Mouse (Mus musculus): ENCODE results near the gene Hist1h4h. TPM values are rescaled to one million over a fixed set of nuclear protein-coding genes. Genes with fewer than 3 reads are reported as not detected.

Hist1h4h gene
- polyA plus RNA-seq (2015; fragmentation: Illumina TruSeq; extraction: RNeasy Lipid Tissue Mini Kit (QIAGEN cat#74804); ENCODE audit: insufficient read depth, low read depth, low replicate concordance) = 9.1 TPM

GRCm38 (mm10) chr13:23530901-23531875, at the start of gene Hist1h4h:
Gene Hist1h4h (plus strand): TSS chr13:23531050.

DNA sequence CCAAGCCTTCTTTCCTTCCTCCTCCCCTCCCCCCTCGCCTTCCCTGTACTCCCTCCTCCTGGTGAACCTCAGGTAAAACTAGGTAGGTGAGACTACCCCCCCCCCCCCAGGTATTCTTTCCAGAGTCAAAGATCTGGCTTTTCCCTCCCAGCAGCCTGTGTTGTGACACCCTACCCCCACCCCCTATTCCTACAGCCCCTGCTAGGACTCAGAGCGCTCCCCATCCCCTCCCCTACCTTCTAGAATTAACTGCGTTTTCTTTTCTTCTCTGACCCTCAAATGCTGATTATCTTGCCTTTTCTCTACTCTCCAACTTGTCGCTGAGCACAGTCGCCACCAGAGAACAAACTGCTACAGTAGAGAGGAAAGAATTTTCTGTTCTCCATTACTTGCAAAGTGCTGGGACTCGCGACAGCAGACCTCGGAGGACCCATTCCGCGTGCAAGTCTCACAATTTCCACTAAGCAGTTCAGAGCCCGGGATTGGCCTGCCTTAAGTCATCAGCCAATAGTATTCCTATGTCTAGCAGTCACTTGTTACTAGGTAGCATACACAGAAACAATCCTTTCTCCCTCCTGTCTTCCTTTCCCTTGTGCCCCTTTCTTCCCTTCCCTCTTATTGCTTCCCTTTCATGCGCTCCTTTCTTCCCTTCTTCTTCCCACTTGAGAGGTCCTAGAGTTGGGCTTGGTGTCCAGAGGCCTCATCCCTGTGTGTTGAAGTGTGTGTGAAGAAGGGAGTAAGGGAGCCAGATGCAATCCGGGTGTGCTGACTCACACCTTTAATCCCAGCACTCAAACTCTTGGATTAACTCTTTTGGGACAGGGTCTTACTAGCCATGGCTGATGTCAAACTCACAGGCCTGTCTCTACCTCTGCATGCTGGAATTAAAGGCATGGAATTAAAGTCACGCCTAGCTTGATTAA, 42.2 kb upstream of the Hist1h4h start, which contains the start of gene Btn2a2:
Btn2a2 (minus strand) TSS at position 458 of the 923 bp plus-strand sequence.

GRCm38 (mm10) chr13:23533560-23534367, 2.9 kb downstream of the Hist1h4h start, which contains the start of gene Hist1h2af:
Gene Hist1h2af (plus strand): TSS chr13:23533906.

DNA sequence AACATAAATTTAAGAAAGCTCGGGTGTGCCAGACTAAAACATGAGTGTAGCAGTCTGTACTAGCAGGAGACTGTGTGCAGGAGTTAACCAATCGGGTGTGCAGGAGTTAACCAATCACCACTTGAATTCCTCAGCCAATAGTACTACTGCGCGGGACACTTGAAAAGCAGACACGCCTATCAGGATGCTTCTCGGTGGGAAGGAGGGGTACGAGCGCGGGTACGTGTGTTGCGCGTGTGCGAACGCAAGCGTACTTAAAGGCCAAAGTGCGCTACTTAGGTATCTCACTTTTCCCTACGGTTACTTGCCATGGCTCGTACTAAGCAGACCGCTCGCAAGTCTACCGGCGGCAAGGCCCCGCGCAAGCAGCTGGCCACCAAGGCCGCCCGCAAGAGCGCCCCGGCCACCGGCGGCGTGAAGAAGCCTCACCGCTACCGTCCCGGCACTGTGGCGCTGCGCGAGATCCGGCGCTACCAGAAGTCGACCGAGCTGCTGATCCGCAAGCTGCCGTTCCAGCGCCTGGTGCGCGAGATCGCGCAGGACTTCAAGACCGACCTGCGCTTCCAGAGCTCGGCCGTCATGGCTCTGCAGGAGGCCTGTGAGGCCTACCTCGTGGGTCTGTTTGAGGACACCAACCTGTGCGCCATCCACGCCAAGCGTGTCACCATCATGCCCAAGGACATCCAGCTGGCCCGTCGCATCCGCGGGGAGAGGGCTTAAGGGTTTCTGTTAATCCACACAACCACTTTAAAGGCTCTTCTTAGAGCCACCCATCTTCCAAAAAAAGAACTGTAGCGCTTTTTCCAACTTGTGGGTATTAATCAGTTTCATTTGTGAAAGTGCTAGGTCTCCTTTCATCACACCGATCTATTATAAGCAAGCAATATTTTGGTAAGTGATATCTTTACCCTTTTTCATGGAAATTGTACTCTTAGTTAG, 4.6 kb downstream of the Hist1h4h start, which contains the start of gene Hist1h3g:
Hist1h3g (plus strand) TSS at position 286 of the 939 bp plus-strand sequence.

GRCm38 (mm10) chr13:23542999-23543607, 12.3 kb downstream of the Hist1h4h start, which contains the start of gene Hist1h2bh:
Gene Hist1h2bh (minus strand): TSS chr13:23543392.

GRCm38 (mm10) chr13:23543965-23544786, 13.3 kb downstream of the Hist1h4h start, which contains the start of gene Hist1h3f:
Gene Hist1h3f (plus strand): TSS chr13:23544052.

DNA sequence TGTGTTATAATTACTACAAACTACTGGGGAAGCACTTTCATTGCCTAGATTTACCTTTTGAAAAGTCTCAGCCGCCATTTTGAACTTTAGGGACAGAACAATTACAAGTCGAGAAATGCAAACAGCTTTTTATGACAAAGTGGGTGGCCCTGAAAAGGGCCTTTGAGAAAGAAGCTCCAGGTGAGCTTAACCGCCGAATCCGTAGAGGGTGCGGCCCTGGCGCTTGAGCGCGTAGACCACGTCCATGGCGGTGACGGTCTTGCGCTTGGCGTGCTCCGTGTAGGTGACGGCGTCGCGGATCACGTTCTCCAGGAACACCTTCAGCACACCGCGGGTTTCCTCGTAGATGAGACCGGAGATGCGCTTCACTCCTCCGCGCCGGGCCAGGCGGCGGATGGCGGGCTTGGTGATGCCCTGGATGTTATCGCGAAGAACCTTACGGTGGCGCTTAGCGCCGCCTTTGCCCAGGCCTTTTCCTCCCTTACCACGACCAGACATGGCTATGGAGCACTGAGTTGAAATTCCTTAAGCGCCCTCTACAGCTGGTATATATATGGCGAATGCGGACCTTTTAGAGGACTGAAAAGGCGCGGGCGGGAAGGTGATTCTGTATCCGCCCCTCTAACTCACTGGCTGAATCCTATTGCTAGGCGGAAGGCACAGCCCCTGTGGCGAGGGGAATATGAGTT, 20.4 kb downstream of the Hist1h4h start, which contains the start of gene Hist1h4f:
Hist1h4f (minus strand) TSS at position 503 of the 689 bp plus-strand sequence.

GRCm38 (mm10) chr13:23552962-23553361, 22.1 kb downstream of the Hist1h4h start, which contains the start of gene Hist1h1d:
Gene Hist1h1d (plus strand): TSS chr13:23553262.

GRCm38 (mm10) chr13:23561883-23562659, 31.2 kb downstream of the Hist1h4h start, which contains the start of gene Hist1h3e:
Gene Hist1h3e (minus strand): TSS chr13:23562369.

DNA sequence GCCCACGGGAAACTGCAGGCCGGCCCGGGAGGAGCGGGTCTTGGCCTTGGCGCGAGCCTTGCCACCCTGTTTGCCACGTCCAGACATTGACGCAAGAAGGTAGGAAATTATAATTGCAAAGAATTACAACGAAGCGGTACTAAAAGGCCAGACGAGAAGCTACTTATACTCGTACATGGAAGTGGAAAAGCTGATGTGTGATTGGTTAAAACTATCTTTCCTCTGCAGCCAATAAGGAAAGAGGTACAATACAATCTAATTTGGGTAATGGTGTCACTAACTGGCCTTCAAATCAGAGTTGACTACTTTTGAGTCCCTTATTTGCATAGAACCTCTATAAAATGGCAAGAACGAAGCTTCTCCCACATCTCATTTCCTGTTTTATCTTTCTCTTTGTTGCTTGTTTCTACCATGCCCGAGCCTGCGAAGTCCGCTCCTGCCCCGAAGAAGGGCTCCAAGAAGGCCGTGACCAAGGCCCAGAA, 40.2 kb downstream of the Hist1h4h start, which contains the start of the genes Hist1h2ae and Hist1h2bg:
Hist1h2ae (minus strand) TSS at position 199 of the 482 bp plus-strand sequence.
Hist1h2bg (plus strand) TSS at position 375 of the 482 bp plus-strand sequence.

DNA sequence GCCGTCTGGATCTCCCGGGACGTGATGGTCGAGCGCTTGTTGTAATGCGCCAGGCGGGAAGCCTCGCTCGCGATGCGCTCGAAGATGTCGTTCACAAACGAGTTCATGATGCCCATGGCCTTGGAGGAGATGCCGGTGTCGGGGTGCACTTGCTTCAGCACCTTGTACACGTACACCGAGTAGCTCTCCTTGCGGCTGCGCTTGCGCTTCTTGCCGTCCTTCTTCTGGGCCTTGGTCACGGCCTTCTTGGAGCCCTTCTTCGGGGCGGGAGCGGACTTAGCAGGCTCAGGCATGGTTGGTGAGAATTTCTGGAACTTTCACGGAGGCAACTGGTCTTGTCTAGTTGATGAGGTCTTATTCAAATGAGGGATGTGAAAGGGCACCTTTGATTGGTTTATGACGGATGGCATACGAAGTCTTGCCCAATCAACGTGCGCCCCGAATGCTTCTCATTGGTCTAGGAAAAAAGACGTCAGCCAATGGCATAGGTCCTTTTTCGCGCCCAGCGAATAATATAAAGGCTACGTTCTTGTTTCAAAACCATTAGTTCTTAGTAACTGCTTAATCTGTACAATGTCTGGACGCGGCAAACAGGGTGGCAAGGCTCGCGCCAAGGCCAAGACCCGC, 43.2 kb downstream of the Hist1h4h start, which contains the start of the genes Hist1h2bf and Hist1h2ad:
Hist1h2bf (minus strand) TSS at position 299 of the 627 bp plus-strand sequence.
Hist1h2ad (plus strand) TSS at position 484 of the 627 bp plus-strand sequence.

GRCm38 (mm10) chr13:23575271-23575851, 44.5 kb downstream of the Hist1h4h start, which contains the start of gene Hist1h3d:
Gene Hist1h3d (plus strand): TSS chr13:23575763.

Measured in pancreas, adult 10 weeks (tissue).